Mouse (Mus musculus) brain, embryonic 18.5 days (tissue): Measurements from ENCODE around the gene Gm4064.
"Not testable (repeated sequence)": the region's sequence is repeated elsewhere in the genome, so short reads cannot be mapped to it uniquely, and the experiment has no call there.

Experiments used
- DNase-seq: peaks from one replicate; pipeline ENCODE4 v3.0.0-alpha.2; 2012; ENCODE audit warnings: low read depth, low spot score

Gene Gm4064

GRCm38 (mm10) chrY:2796105-2796504 lies at the start of gene Gm4064:
Gm4064 (minus strand) TSS chrY:2796205.
- not testable (repeated sequence) for DNase-seq

GRCm38 (mm10) chrY:2830380-2830779 lies 34.4 kb upstream of the Gm4064 start, which contains the start of the genes Rbmy and Gm10256:
Rbmy (plus strand) TSS chrY:2830680.
Gm10256 (plus strand) TSS chrY:2830699.
- not testable (repeated sequence) for DNase-seq
